Mouse (Mus musculus) CH12.LX (cell line): ENCODE results near the gene Gm21883. TPM values are rescaled to one million over a fixed set of nuclear protein-coding genes. Genes with fewer than 3 reads are reported as not detected.
"Not testable (repeated sequence)": the region's sequence is repeated elsewhere in the genome, so short reads cannot be mapped to it uniquely, and the experiment has no call there.

Experiments used
- DNase-seq: peaks from one replicate; pipeline ENCODE4 v3.0.0-alpha.2; 2013; ENCODE audit errors: extremely low read depth
- H3K27ac ChIP-seq: 2 replicates; pipeline ENCODE4 v1.5.1; 2012; ENCODE audit warnings: low read depth, mild to moderate bottlenecking, control low read depth, moderate library complexity; ENCODE audit not compliant: insufficient read depth
- H3K27me3 ChIP-seq: replicated peaks from 2 replicates; pipeline ENCODE3; 2012; ENCODE audit warnings: inconsistent platforms
- H3K36me3 ChIP-seq, 2 experiments: replicated peaks in 1 of 2; 2 replicates each; pipeline versions ENCODE3 to v1.6.1; 2012; ENCODE audit warnings: inconsistent platforms in 1 of 2, low read length in 1 of 2, mild to moderate bottlenecking in 1 of 2, mixed read lengths in 1 of 2, moderate library complexity in 1 of 2; ENCODE audit not compliant: control insufficient read depth in 1 of 2, insufficient read depth in 1 of 2
- H3K4me1 ChIP-seq, 2 experiments: 2 replicates each; pipeline ENCODE4 v1.6.1; 2012; ENCODE audit warnings: inconsistent platforms in 1 of 2, moderate library complexity in 1 of 2; ENCODE audit not compliant: insufficient read depth in 2 of 2, control insufficient read depth in 1 of 2
- H3K4me2 ChIP-seq: 2 replicates; pipeline ENCODE4 v1.6.1; 2012; ENCODE audit warnings: low read depth, mild to moderate bottlenecking, control low read depth; ENCODE audit not compliant: poor library complexity, insufficient read depth, severe bottlenecking
- H3K4me3 ChIP-seq, 3 experiments: fragments of 150-350 bp in 1 of 3; sonication (generic) in 1 of 3; replicated peaks in 1 of 3; 2 replicates each; pipeline versions ENCODE3 to v1.5.1; 2011 to 2012; ENCODE audit warnings: low read depth in 2 of 3, low read length in 2 of 3, mild to moderate bottlenecking in 2 of 3, moderate library complexity in 2 of 3, control low read depth in 1 of 3, improper control_type of control experiment in 1 of 3, inconsistent platforms in 1 of 3, mixed read lengths in 1 of 3; ENCODE audit not compliant: poor library complexity in 1 of 3
- H3K79me2 ChIP-seq: replicated peaks from 2 replicates; pipeline ENCODE4 v1.6.1; 2012; ENCODE audit warnings: mild to moderate bottlenecking, moderate library complexity; ENCODE audit not compliant: control insufficient read depth, poor library complexity, insufficient read depth, severe bottlenecking; ENCODE audit errors: extremely low read depth
- H3K9ac ChIP-seq: 2 replicates; pipeline ENCODE4 v1.6.1; 2012; ENCODE audit warnings: low read depth, mild to moderate bottlenecking, control low read depth, moderate library complexity; ENCODE audit not compliant: insufficient read depth
- H3K9me3 ChIP-seq: replicated peaks from 2 replicates; pipeline ENCODE3; 2012; ENCODE audit warnings: low read length, inconsistent platforms, mixed read lengths
- dilution Hi-C: fragments of 300-500 bp; cut with MboI; formaldehyde crosslinking; loops from 2 replicates; pipeline ENCODE4 v1.14.3; 2020; ENCODE audit warnings: low sequenced_read_pairs; ENCODE audit not compliant: extremely low pct_unique_long_range_greater_than_20kb, extremely low pct_ligation_motif_present
- in situ Hi-C: fragments of 300-500 bp; cut with MboI; formaldehyde crosslinking; loops from 3 replicates; pipeline ENCODE4 v1.14.3; 2019; ENCODE audit warnings: low sequenced_read_pairs, low pct_ligation_motif_present, low pct_unique_long_range_greater_than_20kb, mixed read lengths
- polyA plus RNA-seq: library from polyadenylated mRNA; unstranded; fragments of >175 nt; gene quantifications from 2 replicates; pipeline ENCODE4 v1.2.1, GENCODE M21; 2012; ENCODE audit warnings: low read depth; ENCODE audit not compliant: insufficient read length
- total RNA-seq, 2 experiments: library from RNA; depleted of rRNA; stranded (reverse); fragments of 300-350 nt in 1 of 2; fragments of >200 nt in 1 of 2; gene quantifications; 2 replicates each; pipeline ENCODE4 v1.2.3; 2012 to 2014

Gene Gm21883
- not detected in 2 replicates for total RNA-seq (2012; rRNA removed)
- not detected in 2 replicates for total RNA-seq (2014; rRNA removed)
- polyA plus RNA-seq: not detected in 2 replicates

- dilution Hi-C loops, H3K27ac ChIP-seq, DNase-seq, H3K36me3 ChIP-seq, H3K9me3 ChIP-seq, H3K27me3 ChIP-seq, H3K4me1 ChIP-seq, H3K79me2 ChIP-seq, H3K4me3 ChIP-seq, H3K4me2 ChIP-seq, in situ Hi-C loops, H3K9ac ChIP-seq: not testable (repeated sequence)
Measured at GRCm38 (mm10) chrX:31574183-31574582, at the start of gene Gm21883. Gene Gm21883, minus strand, starts transcription at chrX:31574283.

GRCm38 (mm10) chrX:31618820-31619219 lies 44.7 kb upstream of the Gm21883 start, which contains the start of gene Spin2e:
Gene Spin2e, minus strand, starts transcription at chrX:31618920.
- H3K9me3 ChIP-seq, H3K4me2 ChIP-seq, H3K79me2 ChIP-seq, in situ Hi-C loops, H3K9ac ChIP-seq, dilution Hi-C loops, H3K27ac ChIP-seq, H3K4me1 ChIP-seq, H3K4me3 ChIP-seq, H3K27me3 ChIP-seq, DNase-seq, H3K36me3 ChIP-seq: not testable (repeated sequence)

Other genes with a start within 250 kb of the Gm21883 start
- not detected in 2 replicates for gene Btbd35f26, start 237.8 kb downstream of the Gm21883 start, total RNA-seq (2012; rRNA removed)
- not detected in 2 replicates for gene Btbd35f26, start 237.8 kb downstream of the Gm21883 start, total RNA-seq (2014; rRNA removed)
- not detected in 2 replicates for gene Btbd35f26, start 237.8 kb downstream of the Gm21883 start, polyA plus RNA-seq
- gene Btbd35f19, start 190.4 kb downstream of the Gm21883 start, total RNA-seq (2012; rRNA removed): not detected in 2 replicates
- not detected in 2 replicates for gene Btbd35f19, start 190.4 kb downstream of the Gm21883 start, total RNA-seq (2014; rRNA removed)
- not detected in 2 replicates for gene Btbd35f19, start 190.4 kb downstream of the Gm21883 start, polyA plus RNA-seq
- not detected in 2 replicates for gene Spin2e, start 44.6 kb upstream of the Gm21883 start, total RNA-seq (2012; rRNA removed)
- not detected in 2 replicates for gene Spin2e, start 44.6 kb upstream of the Gm21883 start, total RNA-seq (2014; rRNA removed)
- not detected in 2 replicates for gene Spin2e, start 44.6 kb upstream of the Gm21883 start, polyA plus RNA-seq
- not detected in 2 replicates for gene Btbd35f25, start 142.9 kb upstream of the Gm21883 start, total RNA-seq (2012; rRNA removed)
- gene Btbd35f25, start 142.9 kb upstream of the Gm21883 start, total RNA-seq (2014; rRNA removed): not detected in 2 replicates
- gene Btbd35f25, start 142.9 kb upstream of the Gm21883 start, polyA plus RNA-seq: not detected in 2 replicates